Comparison of ENCODE assay signal across 37 mouse cellular contexts in genomic region chr2:121105940-121106339, GRCm38 (mm10). TPM values are rescaled to one million over a fixed set of nuclear protein-coding genes. Genes with fewer than 3 reads are reported as not detected.
DNase-seq lines count a peak whose midpoint lies in the region; ATAC-seq and TF ChIP-seq lines count a peak whose summit lies in the region.
"Had no signal": no experiment of that assay in that cellular context is flagged by ENCODE, and none has a peak within 500 bp of the region (broad histone marks: within the 10 kb centered on the region; RNA-seq: fewer than 3 reads in every experiment).

No protein-coding gene starts in this region.

- no peak overlapping the region for H3K4me3 ChIP-seq in liver, embryonic 11.5 days (ENCODE audit: low read depth, low read length)
- H3K4me3 ChIP-seq in liver, embryonic 14.5 days (ENCODE audit: insufficient read depth in 1 of 2, low read depth in 2 of 2, low read length in 2 of 2) = no peak overlapping the region
- no peak overlapping the region for H3K4me3 ChIP-seq in stomach, postnatal 0 days (ENCODE audit: low read depth, low read length)
- no peak overlapping the region for H3K4me3 ChIP-seq in cerebellum, adult 2 months (replicated peaks; ENCODE audit: insufficient read depth, low read depth, low read length)
- H3K4me3 ChIP-seq: embryonic facial prominence, embryonic 12.5 days; forebrain, embryonic 10.5 days; forebrain, embryonic 15.5 days; hindbrain, embryonic 13.5 days; layer of hippocampus, adult 2 months; midbrain, embryonic 10.5 days; midbrain, embryonic 15.5 days; neural tube, embryonic 15.5 days had no signal

- no peak for TF ChIP-seq CTCF in liver, embryonic 14.5 days (IDR thresholded peaks at IDR 0.05; ENCODE audit: low read depth)
- TF ChIP-seq CTCF in stomach, postnatal 0 days (IDR thresholded peaks at IDR 0.05; ENCODE audit: low read depth) = no peak
- no peak for TF ChIP-seq CTCF in cerebellum, adult 2 months (IDR thresholded peaks at IDR 0.05; ENCODE audit: borderline replicate concordance, insufficient read depth, low read depth, low read length)

- H3K4me2 ChIP-seq in liver, embryonic 11.5 days = no peak overlapping the region
- H3K4me2 ChIP-seq in liver, embryonic 14.5 days (ENCODE audit: low read depth) = no peak overlapping the region
- no peak overlapping the region for H3K4me2 ChIP-seq in stomach, postnatal 0 days (replicated peaks; ENCODE audit: low read depth)
- H3K4me2 ChIP-seq: embryonic facial prominence, embryonic 12.5 days; forebrain, embryonic 15.5 days; heart, embryonic 11.5 days; hindbrain, embryonic 13.5 days; lung, embryonic 14.5 days; midbrain, embryonic 15.5 days; neural tube, embryonic 15.5 days had no signal

- no peak for TF ChIP-seq EP300 in liver, embryonic 14.5 days (IDR thresholded peaks at IDR 0.05; ENCODE audit: low read depth)
- TF ChIP-seq EP300 in stomach, postnatal 0 days (optimal IDR thresholded peaks at IDR 0.05) = no peak

- peak; percentile 11 for DNase-seq in heart, adult 11 months
- no peak for DNase-seq in heart, postnatal 36 days
- peak; percentile 15 for DNase-seq in liver
- DNase-seq in liver, embryonic 11.5 days (ENCODE audit: low spot score) = no peak
- DNase-seq in liver, embryonic 14.5 days (ENCODE audit: low read depth in 3 of 3, low spot score in 3 of 3) = peak in 1 of 3 experiments; percentile 13
- DNase-seq in stomach, postnatal 0 days (ENCODE audit: low spot score) = no peak
- no peak for DNase-seq in cerebellum, adult 2 months
- DNase-seq in adrenal gland, postnatal 10 days = no peak
- DNase-seq: adrenal gland, postnatal 36 days; cerebellum, adult 8-10 months; cerebellum, postnatal 36 days; gastrocnemius, postnatal 25 days; heart, adult 18-20 months; heart, postnatal 4 days; kidney, postnatal 14 days; left cerebral cortex, postnatal 4 days; lung, embryonic 14.5 days; lung, postnatal 14 days; right cerebral cortex, adult 18-20 months; right cerebral cortex, postnatal 4 days had no signal

- no peak for TF ChIP-seq POLR2A in cerebellum, adult 2 months (IDR thresholded peaks at IDR 0.05; ENCODE audit: borderline replicate concordance, insufficient read depth, low read length)

- ATAC-seq in liver, embryonic 11.5 days (replicated peaks; ENCODE audit: low FRiP score) = no peak
- 0 out of 2 replicates have a peak, but pooled peaks have one; percentile 33 for ATAC-seq in liver, embryonic 14.5 days (ENCODE audit: insufficient read depth)
- 0 out of 2 replicates have a peak, but pooled peaks have one; percentile 40 for ATAC-seq in stomach, postnatal 0 days (ENCODE audit: low FRiP score, low TSS enrichment)
- ATAC-seq: CD4-positive, CD25-positive, alpha-beta regulatory T cell, adult 4 months; forebrain, embryonic 15.5 days; intestine, postnatal 0 days; midbrain, embryonic 15.5 days had no signal

- H3K9me3 ChIP-seq in liver, embryonic 11.5 days (ENCODE audit: control insufficient read depth, low read length) = no peaks in the 10 kb centered on the region
- no peaks in the 10 kb centered on the region for H3K9me3 ChIP-seq in liver, embryonic 14.5 days (ENCODE audit: control insufficient read depth, low read length)
- H3K9me3 ChIP-seq in stomach, postnatal 0 days (ENCODE audit: control insufficient read depth, low read length) = no peaks in the 10 kb centered on the region
- H3K9me3 ChIP-seq: embryonic facial prominence, embryonic 12.5 days; forebrain, embryonic 10.5 days; forebrain, embryonic 15.5 days; hindbrain, embryonic 13.5 days; midbrain, embryonic 10.5 days; midbrain, embryonic 15.5 days; neural tube, embryonic 15.5 days had no signal

- H3K9ac ChIP-seq in liver, embryonic 11.5 days (ENCODE audit: low read depth, low read length) = no peak overlapping the region
- H3K9ac ChIP-seq in liver, embryonic 14.5 days (replicated peaks) = no peak overlapping the region
- H3K9ac ChIP-seq in stomach, postnatal 0 days (ENCODE audit: low read length) = no peak overlapping the region
- H3K9ac ChIP-seq: embryonic facial prominence, embryonic 12.5 days; forebrain, embryonic 15.5 days; hindbrain, embryonic 13.5 days; lung, embryonic 14.5 days; midbrain, embryonic 15.5 days; neural tube, embryonic 15.5 days had no signal

- intact Hi-C loops in heart, postnatal 36 days (cut with DNase I) = loop anchor here (10.0 kb wide), 1 partner anchor 631 kb away; no protein-coding TSS in a partner anchor

- H3K4me1 ChIP-seq in liver, embryonic 11.5 days (replicated peaks; ENCODE audit: control insufficient read depth, insufficient read depth, low read length) = no peaks in the 10 kb centered on the region
- H3K4me1 ChIP-seq in liver, embryonic 14.5 days (replicated peaks; ENCODE audit: control insufficient read depth in 2 of 2, insufficient read depth in 2 of 2, low read length in 1 of 2) = no peaks in the 10 kb centered on the region
- no peaks in the 10 kb centered on the region for H3K4me1 ChIP-seq in stomach, postnatal 0 days (replicated peaks; ENCODE audit: control insufficient read depth, insufficient read depth)
- H3K4me1 ChIP-seq in cerebellum, adult 2 months (ENCODE audit: control insufficient read depth, insufficient read depth, low read length) = no peaks in the 10 kb centered on the region
- H3K4me1 ChIP-seq: embryonic facial prominence, embryonic 12.5 days; forebrain, embryonic 10.5 days; forebrain, embryonic 15.5 days; hindbrain, embryonic 13.5 days; midbrain, embryonic 10.5 days; midbrain, embryonic 15.5 days had no signal

- no peaks in the 10 kb centered on the region for H3K36me3 ChIP-seq in liver, embryonic 11.5 days (ENCODE audit: control insufficient read depth, insufficient read depth, low read length)
- H3K36me3 ChIP-seq in liver, embryonic 14.5 days (replicated peaks; ENCODE audit: control insufficient read depth, insufficient read depth, low read depth) = no peaks in the 10 kb centered on the region
- H3K36me3 ChIP-seq in stomach, postnatal 0 days (ENCODE audit: control insufficient read depth, insufficient read depth, low read length) = no peaks in the 10 kb centered on the region
- H3K36me3 ChIP-seq: embryonic facial prominence, embryonic 12.5 days; forebrain, embryonic 10.5 days; forebrain, embryonic 15.5 days; hindbrain, embryonic 13.5 days; midbrain, embryonic 10.5 days; midbrain, embryonic 15.5 days; neural tube, embryonic 15.5 days had no signal

- H3K27ac ChIP-seq in liver, embryonic 11.5 days (ENCODE audit: low read depth, low read length) = no peak overlapping the region
- no peak overlapping the region for H3K27ac ChIP-seq in liver, embryonic 14.5 days
- no peak overlapping the region for H3K27ac ChIP-seq in stomach, postnatal 0 days (replicated peaks)
- H3K27ac ChIP-seq in cerebellum, adult 2 months (ENCODE audit: insufficient read depth, low read length) = no peak overlapping the region
- H3K27ac ChIP-seq: embryonic facial prominence, embryonic 12.5 days; forebrain, embryonic 10.5 days; forebrain, embryonic 15.5 days; hindbrain, embryonic 13.5 days; layer of hippocampus, adult 2 months; midbrain, embryonic 10.5 days; midbrain, embryonic 15.5 days; neural tube, embryonic 15.5 days had no signal

- H3K27me3 ChIP-seq in liver, embryonic 11.5 days (replicated peaks; ENCODE audit: control insufficient read depth, insufficient read depth, low read length) = no peaks in the 10 kb centered on the region
- H3K27me3 ChIP-seq in liver, embryonic 14.5 days (ENCODE audit: control insufficient read depth, insufficient read depth, low read length) = no peaks in the 10 kb centered on the region
- H3K27me3 ChIP-seq in stomach, postnatal 0 days (ENCODE audit: control insufficient read depth, insufficient read depth, low read length) = no peaks in the 10 kb centered on the region
- H3K27me3 ChIP-seq in cerebellum, adult 2 months (ENCODE audit: control insufficient read depth, insufficient read depth, low read length) = no peaks in the 10 kb centered on the region
- H3K27me3 ChIP-seq: embryonic facial prominence, embryonic 12.5 days; forebrain, embryonic 15.5 days; hindbrain, embryonic 13.5 days; midbrain, embryonic 15.5 days; neural tube, embryonic 15.5 days had no signal

RNA-seq across cellular contexts. Expression of gene Tgm7, which starts 3.7 kb away (rescaled TPM):
- not detected for total RNA-seq in heart, postnatal 36 days (2021)
- polyA plus RNA-seq in liver, embryonic 11.5 days (2014; fragmentation: Nextera tagmentation; extraction: Ambion mirVana) = not detected in 2 replicates
- 0.02 TPM in 1 of 2 replicates, not detected in the other for polyA plus RNA-seq in liver, embryonic 14.5 days (2012; rRNA removed)
- not detected in 2 replicates for polyA plus RNA-seq in liver, embryonic 14.5 days (2014; fragmentation: Nextera tagmentation; extraction: Ambion mirVana)
- not detected in 2 replicates for polyA plus RNA-seq in stomach, postnatal 0 days (2015; fragmentation: Nextera tagmentation; extraction: Ambion mirVana)
- polyA plus RNA-seq in cerebellum, adult 2 months (2012; rRNA removed) = 1.3 and 1.4 TPM in 2 replicates
- total RNA-seq in adrenal gland, postnatal 10 days (2021) = not detected
- total RNA-seq: adrenal gland, adult 18-20 months; adrenal gland, postnatal 36 days; gastrocnemius, adult 18-20 months; gastrocnemius, postnatal 25 days; heart, adult 18-20 months; heart, postnatal 4 days; left cerebral cortex, postnatal 4 days had no signal
- polyA plus RNA-seq: embryonic facial prominence, embryonic 12.5 days; forebrain, embryonic 10.5 days; forebrain, embryonic 15.5 days; heart, embryonic 11.5 days; heart, embryonic 16.5 days; hindbrain, embryonic 13.5 days; intestine, postnatal 0 days; lung, embryonic 14.5 days; midbrain, embryonic 10.5 days; midbrain, embryonic 15.5 days; neural tube, embryonic 15.5 days; spleen, adult 2 months had no signal

RNA-seq across cellular contexts. Expression of gene Tgm5, which starts 20.3 kb away (rescaled TPM):
- not detected for total RNA-seq in heart, postnatal 36 days (2021)
- polyA plus RNA-seq in liver, embryonic 11.5 days (2014; fragmentation: Nextera tagmentation; extraction: Ambion mirVana) = 0.16 and 0.38 TPM in 2 replicates
- polyA plus RNA-seq in liver, embryonic 14.5 days (2012; rRNA removed) = not detected in 2 replicates
- not detected in 2 replicates for polyA plus RNA-seq in liver, embryonic 14.5 days (2014; fragmentation: Nextera tagmentation; extraction: Ambion mirVana)
- polyA plus RNA-seq in stomach, postnatal 0 days (2015; fragmentation: Nextera tagmentation; extraction: Ambion mirVana) = 1.8 and 2.7 TPM in 2 replicates
- 2.7 and 3.2 TPM in 2 replicates for polyA plus RNA-seq in cerebellum, adult 2 months (2012; rRNA removed)
- under 1 TPM in 1 of 2 experiments, not detected in 1; 0.12 TPM for total RNA-seq in adrenal gland, postnatal 10 days (2021)
- total RNA-seq: adrenal gland, adult 18-20 months; adrenal gland, postnatal 36 days; gastrocnemius, postnatal 25 days; heart, adult 18-20 months; heart, postnatal 4 days; layer of hippocampus, adult 2 months; layer of hippocampus, postnatal 14 days had no signal
- polyA plus RNA-seq: CD4-positive, CD25-positive, alpha-beta regulatory T cell, adult 4 months; embryonic facial prominence, embryonic 12.5 days; forebrain, embryonic 10.5 days; forebrain, embryonic 15.5 days; heart, embryonic 11.5 days; heart, embryonic 16.5 days; hindbrain, embryonic 13.5 days; lung, embryonic 14.5 days; midbrain, embryonic 10.5 days; midbrain, embryonic 15.5 days; spleen, adult 2 months; testis, adult 2 months had no signal

RNA-seq across cellular contexts. Expression of gene Adal, which starts 34.3 kb away (rescaled TPM):
- 1 to 10 TPM; 7.8 to 8.3 TPM for total RNA-seq in heart, postnatal 36 days (2021)
- polyA plus RNA-seq in liver, embryonic 11.5 days (2014; fragmentation: Nextera tagmentation; extraction: Ambion mirVana) = 17.8 and 18.5 TPM in 2 replicates
- 3.7 and 5.6 TPM in 2 replicates for polyA plus RNA-seq in liver, embryonic 14.5 days (2012; rRNA removed)
- polyA plus RNA-seq in liver, embryonic 14.5 days (2014; fragmentation: Nextera tagmentation; extraction: Ambion mirVana) = 7.5 and 9.0 TPM in 2 replicates
- 9.6 and 9.7 TPM in 2 replicates for polyA plus RNA-seq in stomach, postnatal 0 days (2015; fragmentation: Nextera tagmentation; extraction: Ambion mirVana)
- 26.3 and 26.7 TPM in 2 replicates for polyA plus RNA-seq in cerebellum, adult 2 months (2012; rRNA removed)
- 10 to 100 TPM; 14.5 to 15.4 TPM for total RNA-seq in adrenal gland, postnatal 10 days (2021)

RNA-seq across cellular contexts. Expression of gene Lcmt2, which starts 34.5 kb away (rescaled TPM):
- total RNA-seq in heart, postnatal 36 days (2021) = 10 to 100 TPM in 1 of 2 experiments, 1 to 10 TPM in 1; 8.9 to 11.7 TPM
- 16.8 and 17.1 TPM in 2 replicates for polyA plus RNA-seq in liver, embryonic 11.5 days (2014; fragmentation: Nextera tagmentation; extraction: Ambion mirVana)
- polyA plus RNA-seq in liver, embryonic 14.5 days (2012; rRNA removed) = 3.6 and 4.1 TPM in 2 replicates
- 8.4 and 8.9 TPM in 2 replicates for polyA plus RNA-seq in liver, embryonic 14.5 days (2014; fragmentation: Nextera tagmentation; extraction: Ambion mirVana)
- 12.6 and 14.9 TPM in 2 replicates for polyA plus RNA-seq in stomach, postnatal 0 days (2015; fragmentation: Nextera tagmentation; extraction: Ambion mirVana)
- 9.2 and 10.6 TPM in 2 replicates for polyA plus RNA-seq in cerebellum, adult 2 months (2012; rRNA removed)
- total RNA-seq in adrenal gland, postnatal 10 days (2021) = 10 to 100 TPM; 10.4 to 11.8 TPM

Comparison
In these comparisons a context has a peak if more than half of its experiments do, and no peak if none do; other contexts are left out.
1. DNase-seq: peak in heart, adult 11 months (single experiment) and liver (single experiment); none in heart, postnatal 36 days (0 of 2), liver, embryonic 11.5 days (single experiment), stomach, postnatal 0 days (single experiment), cerebellum, adult 2 months (0 of 2) and adrenal gland, postnatal 10 days (single experiment).